Mouse (Mus musculus): Measurements from ENCODE around the gene Gm10799. TPM values are rescaled to one million over a fixed set of nuclear protein-coding genes. Genes with fewer than 3 reads are reported as not detected.
"Not testable (repeated sequence)": the region's sequence is repeated elsewhere in the genome, so short reads cannot be mapped to it uniquely, and the experiment has no call there.

The Gm10799 gene
- not detected for total RNA-seq (2021)

DNA sequence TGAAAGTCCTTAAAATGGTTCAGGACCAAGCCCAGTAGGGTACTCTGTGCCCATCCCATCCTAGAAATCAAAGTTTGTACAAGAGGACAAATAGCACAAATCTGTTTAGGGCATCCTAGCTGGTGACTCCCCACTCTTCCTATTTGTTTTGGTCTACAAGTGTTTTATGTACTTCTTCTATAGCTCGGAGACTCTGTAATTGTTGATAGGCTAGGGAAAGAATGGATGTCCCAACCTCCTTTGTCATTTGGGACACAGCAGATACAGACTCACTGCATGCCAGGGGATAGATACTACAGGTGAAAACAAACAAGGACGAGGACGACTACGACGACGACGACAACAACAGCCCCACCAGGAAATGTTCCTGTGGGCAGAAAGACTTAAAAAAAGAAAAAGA, at the start of gene Gm10799:
Gene Gm10799 (minus strand): TSS at position 101 of the 400 bp plus-strand sequence.
- not testable (repeated sequence) for DNase-seq (ENCODE audit: extremely low spot score in 1 of 2, low spot score in 1 of 2)

- DNase-seq (ENCODE audit: extremely low spot score in 1 of 2, low spot score in 1 of 2): not testable (repeated sequence)
Observed at GRCm38 (mm10) chr2:104117173-104117572, 48.8 kb upstream of the Gm10799 start.

DNA sequence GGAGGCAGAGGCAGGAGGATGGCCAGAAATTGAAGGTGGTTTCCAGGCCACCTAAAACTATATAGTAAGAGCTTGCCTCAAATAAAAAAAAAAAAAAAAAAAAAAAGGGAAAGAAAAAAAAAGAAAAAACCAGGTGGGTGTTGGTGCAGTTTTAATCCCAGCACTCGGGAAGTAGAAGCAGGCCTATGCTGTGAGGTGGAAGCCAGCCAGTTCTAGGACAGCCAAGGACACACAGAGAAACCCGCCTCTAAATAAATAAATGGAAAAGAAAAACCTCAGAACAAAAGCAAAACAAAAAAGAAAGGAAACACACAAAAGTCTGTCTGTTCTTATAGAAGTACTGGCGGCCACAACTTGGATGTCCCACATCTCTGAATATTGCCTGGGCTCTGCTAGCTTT, 46.5 kb upstream of the Gm10799 start:
- DNase-seq (ENCODE audit: extremely low spot score in 1 of 2, low spot score in 1 of 2): no peak

GRCm38 (mm10) chr2:104113563-104113962, 45.2 kb upstream of the Gm10799 start:
- not testable (repeated sequence) for DNase-seq (ENCODE audit: extremely low spot score in 1 of 2, low spot score in 1 of 2)

GRCm38 (mm10) chr2:104111170-104111797, 42.9 kb upstream of the Gm10799 start:
- not testable (repeated sequence) for DNase-seq (ENCODE audit: extremely low spot score in 1 of 2, low spot score in 1 of 2)

DNA sequence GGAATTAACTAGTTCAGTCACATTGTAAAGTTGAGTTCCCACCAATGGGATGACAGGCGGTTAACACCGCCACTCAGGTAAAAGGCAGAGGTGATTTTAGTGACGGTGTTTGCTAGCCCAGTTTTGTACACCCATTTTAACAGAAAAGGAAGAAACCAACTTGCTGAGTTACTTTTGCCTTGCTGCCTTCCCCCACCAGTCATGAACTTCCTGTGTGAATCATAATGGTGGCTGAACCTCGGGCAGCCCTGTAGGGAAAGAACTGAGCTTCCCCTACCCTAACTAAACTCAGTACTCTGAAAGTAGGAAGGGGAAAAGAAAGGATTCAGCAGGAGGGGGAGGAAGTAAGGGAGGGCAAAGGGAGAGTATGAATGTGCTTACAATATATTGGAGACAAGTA, 41.7 kb upstream of the Gm10799 start:
- DNase-seq (ENCODE audit: extremely low spot score in 1 of 2, low spot score in 1 of 2): no peak

DNA sequence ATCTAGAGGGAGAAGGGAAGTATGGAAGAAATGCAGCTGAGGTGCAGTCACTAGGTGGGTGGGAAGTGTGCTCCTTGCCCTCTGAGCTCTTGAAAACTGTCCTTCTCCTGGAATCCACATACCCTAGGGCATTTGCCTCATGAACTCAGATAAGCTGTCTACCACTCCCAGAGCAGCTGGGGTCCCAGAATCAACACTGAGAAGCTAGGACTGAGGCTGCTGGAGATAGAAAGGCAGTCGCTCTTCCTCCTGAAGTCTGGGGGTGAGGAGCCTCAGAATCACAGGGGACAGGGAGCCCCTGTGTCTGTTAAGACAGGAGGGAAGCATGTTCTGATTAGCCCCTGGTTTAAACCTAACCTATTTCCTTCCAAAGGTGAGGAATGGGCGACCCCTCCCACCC, 41.2 kb upstream of the Gm10799 start:
- no peak for DNase-seq (ENCODE audit: extremely low spot score in 1 of 2, low spot score in 1 of 2)

DNA sequence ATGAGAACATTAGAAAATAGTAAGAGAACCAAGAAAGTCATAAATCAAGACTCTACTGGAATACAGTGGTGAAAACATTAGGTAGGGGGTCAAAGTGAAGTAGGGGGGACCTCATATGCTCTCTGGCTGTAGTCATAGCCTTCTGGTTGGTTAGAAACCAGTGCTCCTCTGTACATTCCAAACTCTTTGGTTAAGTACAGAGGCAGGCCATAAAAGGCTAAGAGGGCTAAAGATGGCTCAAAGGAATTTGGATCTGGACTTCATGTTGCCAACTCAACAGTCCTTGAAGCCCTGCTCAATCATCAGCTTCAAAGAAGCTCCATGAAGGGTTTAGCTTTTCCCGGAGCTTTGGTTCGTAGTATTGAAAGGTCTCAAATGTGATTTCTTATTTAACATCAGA, 40.7 kb upstream of the Gm10799 start:
- not testable (repeated sequence) for DNase-seq (ENCODE audit: extremely low spot score in 1 of 2, low spot score in 1 of 2)

- DNase-seq (ENCODE audit: extremely low spot score in 1 of 2, low spot score in 1 of 2): no peak
Observed at GRCm38 (mm10) chr2:104104800-104105199, 36.5 kb upstream of the Gm10799 start.

GRCm38 (mm10) chr2:104099946-104100345, 31.6 kb upstream of the Gm10799 start:
- no peak for DNase-seq (ENCODE audit: extremely low spot score in 1 of 2, low spot score in 1 of 2)

DNA sequence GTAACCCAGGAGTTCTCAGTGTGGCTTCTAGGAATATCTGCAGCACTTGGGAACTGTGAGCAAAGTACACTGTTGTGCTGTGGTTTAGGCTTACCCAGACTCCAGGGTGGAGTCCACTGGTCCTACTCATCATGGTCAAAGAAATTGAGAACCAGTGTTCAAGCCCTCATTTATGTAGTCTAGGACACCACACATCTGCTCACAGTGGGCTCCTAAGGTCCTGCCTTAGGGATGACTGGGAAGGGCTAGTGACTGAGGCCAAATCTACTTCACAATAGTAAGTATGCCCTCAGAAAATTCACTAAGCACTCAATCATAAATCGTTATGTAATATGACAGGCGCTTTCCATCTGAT, 30.9 kb upstream of the Gm10799 start:
- no peak for DNase-seq (ENCODE audit: extremely low spot score in 1 of 2, low spot score in 1 of 2)

GRCm38 (mm10) chr2:104098529-104099230, 30.3 kb upstream of the Gm10799 start:
- no peak for DNase-seq (ENCODE audit: extremely low spot score in 1 of 2, low spot score in 1 of 2)

DNA sequence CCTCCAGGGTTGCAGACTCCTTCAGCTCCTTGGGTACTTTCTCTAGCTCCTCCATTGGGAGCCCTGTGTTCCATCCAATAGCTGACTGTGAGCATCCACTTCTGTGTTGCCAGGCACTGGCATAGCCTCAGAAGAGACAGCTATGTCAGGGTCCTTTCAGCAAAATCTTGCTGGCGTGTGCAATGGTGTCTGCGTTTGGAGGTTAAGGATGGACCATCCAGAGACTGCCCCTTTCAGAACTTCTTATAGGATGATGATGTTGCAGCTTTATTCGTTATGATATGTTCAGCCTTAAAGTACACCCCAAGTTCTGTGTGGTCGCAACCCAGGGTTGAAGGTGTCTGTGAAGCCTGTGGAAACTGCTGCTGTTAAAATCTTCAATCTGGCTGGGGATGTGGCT, 29.0 kb upstream of the Gm10799 start:
- not testable (repeated sequence) for DNase-seq (ENCODE audit: extremely low spot score in 1 of 2, low spot score in 1 of 2)

DNA sequence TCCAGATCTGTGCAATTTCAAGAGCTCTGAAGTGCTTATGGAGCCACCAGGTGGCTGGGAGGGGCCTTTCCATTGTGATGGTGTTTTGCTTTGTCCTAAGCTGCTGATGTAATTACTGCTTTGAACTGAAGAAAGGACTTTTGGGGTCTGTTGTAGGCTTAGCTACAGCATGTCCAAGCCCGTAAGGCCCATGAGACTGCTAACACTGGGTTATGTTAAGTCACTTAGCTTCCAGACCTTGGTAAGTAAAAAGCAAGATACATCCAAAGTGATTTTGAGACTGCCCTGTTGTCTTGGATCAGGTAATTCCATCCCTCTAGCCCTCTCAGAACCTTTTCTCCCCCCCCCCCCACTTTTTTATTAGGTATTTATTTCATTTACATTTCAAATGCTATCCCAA, 28.4 kb upstream of the Gm10799 start:
- not testable (repeated sequence) for DNase-seq (ENCODE audit: extremely low spot score in 1 of 2, low spot score in 1 of 2)

GRCm38 (mm10) chr2:104096256-104096655, 27.9 kb upstream of the Gm10799 start:
- DNase-seq (ENCODE audit: extremely low spot score in 1 of 2, low spot score in 1 of 2): no peak

- peak; percentile 16 to 32 for DNase-seq (ENCODE audit: extremely low spot score in 1 of 2, low spot score in 1 of 2)
Observed at GRCm38 (mm10) chr2:104095741-104096213, 27.4 kb upstream of the Gm10799 start, which contains the start of gene Cd59a. Cd59a (plus strand) TSS chr2:104095801.

GRCm38 (mm10) chr2:104093305-104093704, 25.0 kb upstream of the Gm10799 start:
- no peak for DNase-seq (ENCODE audit: extremely low spot score in 1 of 2, low spot score in 1 of 2)

DNA sequence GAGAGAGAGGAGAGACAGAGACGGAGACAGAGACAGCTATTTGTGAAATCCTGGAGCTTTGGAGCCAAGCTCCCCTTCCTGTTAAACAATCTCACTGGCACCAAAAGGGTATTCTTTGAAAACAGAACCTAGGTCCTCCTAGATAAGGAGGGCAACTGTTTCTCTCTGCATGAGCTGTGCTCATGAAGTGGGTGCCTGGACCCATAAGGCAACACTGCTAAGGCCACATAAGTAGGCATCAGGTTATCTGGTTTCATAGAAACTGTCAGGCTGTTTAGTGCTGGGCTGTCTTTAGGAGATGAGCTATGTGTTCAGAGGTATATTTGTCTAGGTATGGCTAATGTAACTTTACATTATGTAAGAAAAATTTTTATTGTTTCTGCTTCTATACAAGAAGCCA, 19.2 kb upstream of the Gm10799 start:
- DNase-seq (ENCODE audit: extremely low spot score in 1 of 2, low spot score in 1 of 2): not testable (repeated sequence)

DNA sequence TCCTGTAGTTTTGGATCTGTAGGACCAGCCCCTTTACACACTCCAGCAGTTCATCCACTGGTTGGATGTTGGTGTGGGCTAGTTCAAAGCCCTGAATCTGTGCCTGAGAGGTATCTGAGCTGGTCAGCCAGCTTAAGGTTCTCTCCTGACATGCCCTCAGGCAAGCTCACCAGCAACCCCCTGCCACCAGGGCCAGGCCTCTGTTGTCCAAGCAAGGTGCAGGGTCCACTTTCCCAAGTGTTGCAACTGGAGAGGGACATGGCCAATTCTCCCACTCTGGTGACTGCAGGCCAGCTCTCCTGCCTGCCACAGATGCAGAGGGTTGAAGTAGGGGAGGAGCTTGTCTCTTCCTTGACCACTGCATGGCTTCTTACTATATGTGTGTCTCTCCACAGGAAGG, 15.7 kb upstream of the Gm10799 start:
- not testable (repeated sequence) for DNase-seq (ENCODE audit: extremely low spot score in 1 of 2, low spot score in 1 of 2)

DNA sequence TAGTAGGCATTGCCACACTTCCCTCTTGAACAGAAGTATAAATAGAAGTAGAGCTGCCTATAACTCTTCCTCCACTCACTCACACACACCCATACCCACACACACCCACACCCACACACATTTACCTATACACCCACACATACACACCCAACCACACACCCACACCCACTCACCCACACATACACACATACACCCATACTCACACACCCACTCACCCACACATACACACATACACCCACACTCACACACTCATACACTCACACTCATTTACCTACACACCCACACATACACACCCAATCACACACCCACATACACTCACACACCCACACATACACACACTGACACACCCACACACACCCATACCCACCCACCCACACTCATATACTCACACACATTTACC, 14.1 kb upstream of the Gm10799 start:
- DNase-seq (ENCODE audit: extremely low spot score in 1 of 2, low spot score in 1 of 2): no peak

- not testable (repeated sequence) for DNase-seq (ENCODE audit: extremely low spot score in 1 of 2, low spot score in 1 of 2)
Observed at GRCm38 (mm10) chr2:104081436-104082050, 13.2 kb upstream of the Gm10799 start.

Data from layer of hippocampus, postnatal 25 days (tissue).